Mouse (Mus musculus) CD4-positive helper T cell, adult 2 months (primary cell): ENCODE measurements around the gene Pdgfa.

Source experiments
- DNase-seq: peaks from one replicate; pipeline ENCODE4 v3.0.0-alpha.2; 2012; ENCODE audit warnings: low read depth, missing footprints, low spot score

Pdgfa gene

DNA sequence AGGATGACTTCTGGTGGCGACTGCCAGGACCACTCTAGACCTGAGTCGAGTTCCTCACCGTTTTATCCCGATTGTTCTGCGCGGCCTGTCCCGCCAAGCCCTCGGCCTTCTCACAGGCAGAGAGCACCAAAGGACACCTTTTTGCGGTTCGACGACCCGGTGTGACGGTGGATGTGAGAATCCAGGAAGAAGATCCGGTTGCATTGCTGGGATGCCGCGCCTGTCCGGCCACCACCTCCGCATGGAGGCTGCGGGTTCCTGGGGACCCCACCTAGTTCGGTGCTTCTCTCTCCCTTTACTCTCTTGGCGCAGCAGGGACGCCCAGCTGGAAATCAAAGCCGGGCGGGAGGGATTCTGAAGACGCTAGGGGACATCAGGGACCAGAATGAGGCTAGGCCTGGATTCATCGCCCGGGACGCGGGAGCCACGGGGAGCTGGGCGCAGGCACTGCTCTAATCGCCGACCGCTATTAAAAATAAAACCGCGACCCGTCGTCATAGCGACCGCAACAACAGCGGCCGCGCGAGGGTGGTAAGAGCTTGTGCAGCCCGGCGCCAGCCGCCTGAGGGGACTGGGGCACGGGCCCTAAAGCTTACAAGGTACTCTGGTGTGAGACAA is at the start of gene Pdgfa:
Gene Pdgfa (minus strand): TSS at position 200 of the 618 bp plus-strand sequence.
- no peak for DNase-seq

DNA sequence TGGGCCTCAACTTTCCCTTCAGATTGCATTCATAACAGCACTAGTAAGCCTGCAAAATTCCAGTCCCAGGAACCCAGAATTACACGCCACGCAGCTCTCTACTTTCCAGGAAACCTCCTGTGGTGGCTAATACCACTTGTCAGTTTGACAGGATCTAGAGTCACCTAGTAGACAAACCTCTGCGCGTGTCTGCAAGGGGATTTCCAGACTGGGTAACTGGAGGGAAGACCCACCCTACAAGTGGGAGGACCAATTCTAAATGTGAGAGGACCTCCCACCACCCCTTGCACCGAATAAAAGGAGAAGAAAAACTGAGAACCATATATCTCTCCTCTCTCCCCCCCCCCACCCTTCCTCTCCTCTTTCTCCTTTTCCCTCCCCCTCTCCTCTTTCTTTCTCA is 49.5 kb upstream of the Pdgfa start:
- DNase-seq, result no peak

GRCm38 (mm10) chr5:139043546-139043945 is 46.4 kb upstream of the Pdgfa start:
- DNase-seq, result no peak

- DNase-seq, result no peak
These were observed 45.1 kb upstream of the Pdgfa start for GRCm38 (mm10) chr5:139042299-139042698.

DNA sequence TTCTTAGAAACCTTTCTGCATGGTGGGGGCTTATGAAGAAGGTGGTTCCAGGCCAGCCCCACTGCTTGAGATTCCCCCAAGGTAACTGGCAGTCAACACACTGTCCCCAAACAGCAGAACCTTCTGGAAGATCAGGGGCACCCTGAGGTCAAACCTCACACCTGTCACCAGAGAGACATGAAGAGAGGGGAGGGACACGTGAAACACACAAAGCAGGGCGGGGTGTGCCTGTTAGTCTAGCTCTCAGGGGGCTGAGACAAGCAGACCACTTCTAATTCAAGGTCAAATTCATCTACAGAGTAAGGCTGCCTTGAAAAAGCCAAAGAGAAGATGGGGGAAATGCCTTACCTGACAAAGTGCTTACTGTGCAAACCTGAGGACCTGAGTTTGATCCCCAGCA is 38.0 kb upstream of the Pdgfa start:
- no peak for DNase-seq

GRCm38 (mm10) chr5:139034746-139035145 is 37.6 kb upstream of the Pdgfa start:
- no peak for DNase-seq

DNA sequence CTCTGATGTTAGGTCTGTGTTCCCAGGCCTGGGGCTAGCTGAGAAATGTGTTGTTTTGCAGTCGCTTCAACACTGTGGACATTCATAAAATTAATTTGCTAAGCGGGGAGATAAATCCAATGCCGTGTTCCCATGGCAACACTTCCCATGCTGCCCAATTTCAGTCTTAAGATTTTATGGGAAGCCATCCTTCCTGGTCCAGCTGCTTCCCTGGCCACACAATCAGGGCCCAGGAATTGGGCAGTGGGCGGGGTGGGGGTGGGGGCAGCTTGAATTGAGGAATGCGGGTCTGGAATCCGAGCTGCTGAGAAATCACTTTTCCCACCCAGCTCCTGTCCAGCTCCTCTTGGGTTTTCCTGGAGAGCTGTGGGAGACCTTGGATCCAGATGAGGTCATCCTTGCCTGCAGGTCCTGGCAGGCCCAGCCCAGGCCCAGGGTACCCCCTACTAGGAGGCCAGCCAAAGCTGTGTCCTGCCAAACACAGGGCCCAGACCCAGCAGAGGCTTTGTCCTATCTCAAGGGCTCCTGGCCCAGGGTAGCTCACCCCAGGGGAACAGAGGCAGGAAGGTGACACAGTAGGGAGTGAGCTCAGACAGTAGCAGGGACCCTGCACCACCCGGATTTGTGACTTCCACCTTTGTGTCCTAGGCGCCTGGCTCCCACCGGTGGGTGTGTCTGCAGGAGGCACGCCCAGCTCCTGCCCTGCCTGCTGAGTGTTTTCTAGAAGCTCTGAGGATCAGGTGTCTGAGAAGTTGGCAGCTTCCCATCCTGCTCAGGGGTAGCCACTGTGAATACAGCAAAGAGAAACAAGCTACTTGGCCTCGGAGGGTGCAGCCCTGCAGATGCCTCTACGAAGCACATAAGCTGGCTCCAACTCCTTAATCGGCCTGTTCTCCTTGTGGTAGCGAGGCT is 36.5 kb upstream of the Pdgfa start:
- DNase-seq, result no peak

DNA sequence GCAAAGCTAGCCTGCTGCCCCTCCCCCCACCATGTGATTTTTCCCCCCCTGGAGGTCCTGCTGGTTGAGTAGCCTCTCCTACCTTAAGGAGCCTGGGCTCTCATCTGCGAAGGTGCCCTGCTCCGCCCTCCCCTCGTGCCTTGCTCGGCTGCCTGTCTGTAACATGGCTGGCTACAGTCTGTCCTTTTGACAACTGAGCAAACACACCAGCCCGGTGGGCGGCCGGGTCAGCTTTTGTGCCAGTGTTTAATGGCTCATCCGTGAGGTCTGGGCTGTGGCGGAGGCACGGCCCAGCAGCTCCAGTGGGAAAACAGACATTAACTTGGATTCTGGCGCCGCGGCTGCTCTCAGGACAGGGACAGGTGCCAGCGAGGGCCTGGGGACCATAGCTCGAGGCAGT is 30.4 kb upstream of the Pdgfa start:
- no peak for DNase-seq

GRCm38 (mm10) chr5:139024351-139025105 is 27.4 kb upstream of the Pdgfa start:
- DNase-seq, result no peak

- DNase-seq, result no peak
These were observed 23.4 kb upstream of the Pdgfa start for GRCm38 (mm10) chr5:139020595-139020994.

GRCm38 (mm10) chr5:139017371-139018124 is 20.4 kb upstream of the Pdgfa start:
- DNase-seq, result no peak

DNA sequence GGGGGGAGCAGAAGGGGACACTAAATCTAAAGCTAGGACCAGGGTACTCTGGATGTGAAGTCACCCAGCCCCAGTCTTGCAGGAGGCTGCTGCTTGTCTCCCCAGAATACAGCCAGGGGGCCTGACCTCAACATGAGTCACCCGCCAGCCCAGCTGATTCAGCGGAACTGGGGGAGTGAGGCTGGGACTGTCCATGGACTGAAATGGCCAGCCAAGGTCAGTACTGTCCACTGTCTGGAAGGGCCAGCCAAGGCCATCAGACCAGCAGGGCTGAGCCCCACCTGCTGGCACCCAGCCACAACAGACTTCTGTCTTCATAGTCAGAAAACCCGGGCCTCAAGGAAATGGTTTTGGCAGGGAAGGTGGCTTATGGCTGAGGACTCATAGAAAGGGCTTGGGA is 17.9 kb upstream of the Pdgfa start:
- no peak for DNase-seq

- DNase-seq, result no peak
These were observed 13.5 kb upstream of the Pdgfa start for GRCm38 (mm10) chr5:139010649-139011048.

DNA sequence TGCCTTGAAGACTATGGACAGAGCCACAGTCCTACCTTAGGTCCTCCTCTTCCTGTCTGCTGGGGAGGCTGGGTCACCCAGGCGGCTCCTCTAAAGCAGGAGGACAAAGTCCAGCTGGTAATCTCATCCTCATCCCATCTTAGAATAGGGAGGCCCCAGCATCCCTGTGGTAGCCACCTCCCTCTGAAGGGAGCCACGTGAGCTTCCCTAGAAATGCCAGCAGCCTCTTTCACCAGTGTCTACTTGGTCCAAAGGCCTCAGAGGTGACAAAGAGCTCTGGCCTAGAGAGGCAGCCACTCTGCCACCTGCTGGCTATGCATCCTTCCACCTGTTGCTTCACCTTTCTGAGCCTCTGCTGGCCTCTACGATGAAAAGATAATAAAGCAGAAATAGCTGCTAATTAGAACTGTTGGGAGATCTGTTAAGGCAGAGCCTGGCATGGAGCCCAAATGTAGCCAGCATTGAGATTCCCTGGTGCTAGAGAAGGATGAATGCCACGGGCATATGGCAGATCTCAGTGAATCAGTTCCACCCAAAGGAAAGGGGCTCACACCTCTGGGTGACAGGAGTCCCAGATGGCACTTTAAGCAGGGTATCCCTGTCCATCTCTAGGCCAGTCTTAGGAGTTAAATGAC is 10.1 kb upstream of the Pdgfa start:
- DNase-seq, result no peak

DNA sequence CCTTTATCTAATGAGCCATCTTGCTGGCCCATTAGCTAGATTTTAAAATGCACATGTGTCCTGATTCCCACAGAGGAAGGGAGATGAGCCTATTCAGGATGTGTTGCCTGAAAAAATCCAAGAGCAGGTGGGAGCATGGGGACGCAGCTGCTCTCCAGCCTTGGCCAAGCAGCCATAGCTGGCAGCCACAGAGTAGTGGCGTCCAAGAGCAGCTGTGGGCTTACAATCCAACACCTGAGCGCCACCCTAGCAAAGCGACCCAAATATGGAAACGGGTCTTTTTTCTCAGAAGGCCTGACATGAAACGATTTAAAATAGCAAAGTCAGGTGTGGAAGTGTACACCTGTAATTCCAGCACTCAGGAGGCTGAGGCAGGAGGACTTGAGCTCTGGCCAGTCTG is 7.4 kb upstream of the Pdgfa start:
- DNase-seq, result no peak

DNA sequence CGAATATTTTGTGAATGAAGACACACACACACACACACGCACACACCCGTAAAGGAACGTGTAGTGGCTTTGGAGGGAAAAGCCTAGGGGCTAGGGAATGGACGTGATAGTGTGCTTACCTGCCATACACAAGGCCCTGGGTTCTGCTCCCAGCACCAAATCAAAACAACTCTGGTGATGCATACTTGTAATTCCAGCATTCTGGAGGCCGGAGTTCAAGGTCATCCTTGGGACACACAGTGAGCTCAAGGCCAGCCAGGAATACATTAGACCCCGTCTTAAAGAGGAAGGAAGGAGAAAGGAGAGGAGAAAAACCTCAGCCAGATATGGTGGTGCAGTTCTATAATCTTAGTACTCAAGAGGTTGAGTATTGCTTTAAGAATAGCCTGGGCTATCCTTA is 2.5 kb upstream of the Pdgfa start:
- no peak for DNase-seq

GRCm38 (mm10) chr5:138997936-138998580 is 888 bp upstream of the Pdgfa start:
- DNase-seq, result no peak

DNA sequence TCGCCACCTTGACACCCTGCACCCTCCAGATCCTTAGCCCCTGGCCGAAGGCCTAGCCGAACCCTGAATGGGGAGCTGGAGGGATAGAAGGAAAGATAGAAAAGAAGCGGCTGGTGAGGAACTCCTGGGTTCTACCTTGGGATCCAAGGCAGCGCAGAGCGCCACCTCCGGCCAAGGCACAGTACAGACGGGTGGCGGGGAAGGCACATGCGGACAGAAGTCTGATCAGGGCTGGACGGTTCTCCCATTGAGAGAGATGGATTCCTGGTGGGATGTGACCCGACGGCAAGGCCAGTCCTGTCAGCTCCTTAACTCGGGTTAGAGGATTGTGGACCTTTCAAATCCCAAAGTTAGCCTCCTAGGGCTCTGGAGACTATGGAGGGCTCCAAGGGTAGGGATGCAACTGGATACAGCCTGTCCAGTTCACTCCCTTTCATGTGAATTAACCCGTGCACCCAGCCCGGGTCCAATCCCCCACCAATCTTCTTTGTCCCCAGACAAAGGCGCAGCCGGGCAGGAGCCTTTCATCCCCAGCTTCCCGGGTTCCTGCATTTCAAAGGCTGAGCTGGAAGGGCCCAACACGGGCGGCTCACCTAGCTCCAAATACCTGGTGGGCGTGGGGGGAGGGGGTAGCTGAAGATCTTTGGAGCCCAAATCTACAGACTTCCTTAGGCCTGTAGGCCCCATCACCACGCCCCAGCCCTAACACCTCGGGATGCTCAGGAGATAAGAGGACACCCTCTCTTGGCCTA is 672 bp downstream of the Pdgfa start:
- DNase-seq, result no peak

GRCm38 (mm10) chr5:138995721-138996311 is 1.4 kb downstream of the Pdgfa start:
- no peak for DNase-seq
